Mouse (Mus musculus) heart, embryonic 15.5 days (tissue): ENCODE results near the gene Nckap1l. TPM values are rescaled to one million over a fixed set of nuclear protein-coding genes. Genes with fewer than 3 reads are reported as not detected.

Source experiments
- ATAC-seq: fragments of 200-750 bp; cut with Nextera tagmentation; replicated peaks from 2 replicates; pipeline ENCODE4 v1.8.0; 2017; ENCODE audit warnings: low read depth, moderate TSS enrichment; ENCODE audit not compliant: insufficient number of reproducible peaks, insufficient read depth, low FRiP score
- H3K27ac ChIP-seq: fragments of 300-500 bp; sonication (generic); 2 replicates; pipeline ENCODE4 v1.5.1; 2015; ENCODE audit warnings: mild to moderate bottlenecking, inconsistent platforms
- H3K27me3 ChIP-seq: fragments of 300-500 bp; sonication (generic); 2 replicates; pipeline ENCODE4 v1.6.1; 2015; ENCODE audit warnings: inconsistent platforms
- H3K36me3 ChIP-seq: fragments of 300-500 bp; sonication (generic); 2 replicates; pipeline ENCODE4 v1.6.1; 2015; ENCODE audit warnings: mild to moderate bottlenecking, inconsistent platforms
- H3K4me1 ChIP-seq: fragments of 300-500 bp; sonication (generic); replicated peaks from 2 replicates; pipeline ENCODE4 v1.6.1; 2015; ENCODE audit warnings: inconsistent platforms
- H3K4me2 ChIP-seq: fragments of 300-500 bp; sonication (generic); 2 replicates; pipeline ENCODE4 v1.6.1; 2015; ENCODE audit warnings: inconsistent platforms, mild to moderate bottlenecking, moderate library complexity
- H3K4me3 ChIP-seq: fragments of 300-500 bp; sonication (generic); 2 replicates; pipeline ENCODE4 v1.5.1; 2015; ENCODE audit warnings: mild to moderate bottlenecking, inconsistent platforms
- H3K9ac ChIP-seq: fragments of 300-500 bp; sonication (generic); 2 replicates; pipeline ENCODE4 v1.6.1; 2015; ENCODE audit warnings: mild to moderate bottlenecking, inconsistent platforms
- H3K9me3 ChIP-seq: fragments of 300-500 bp; sonication (generic); replicated peaks from 2 replicates; pipeline ENCODE4 v1.6.1; 2016; ENCODE audit warnings: inconsistent platforms
- WGBS: fragments of 180-500 bp; shearing (Covaris S2); methylation state at CpG from one replicate; pipeline ENCODE4 v1.1.7; 2015; ENCODE audit warnings: mixed read lengths; 5-methylcytosine and 5-hydroxymethylcytosine counted together
- polyA plus RNA-seq: library from polyadenylated mRNA; unstranded; fragments of >200 nt; fragmentation: Nextera tagmentation; extraction: Ambion mirVana; gene quantifications from 2 replicates; pipeline ENCODE4 v1.2.1, GENCODE M21; 2015

Nckap1l gene
- polyA plus RNA-seq, 1 experiment from 2014 or later: 2.1 TPM

DNA sequence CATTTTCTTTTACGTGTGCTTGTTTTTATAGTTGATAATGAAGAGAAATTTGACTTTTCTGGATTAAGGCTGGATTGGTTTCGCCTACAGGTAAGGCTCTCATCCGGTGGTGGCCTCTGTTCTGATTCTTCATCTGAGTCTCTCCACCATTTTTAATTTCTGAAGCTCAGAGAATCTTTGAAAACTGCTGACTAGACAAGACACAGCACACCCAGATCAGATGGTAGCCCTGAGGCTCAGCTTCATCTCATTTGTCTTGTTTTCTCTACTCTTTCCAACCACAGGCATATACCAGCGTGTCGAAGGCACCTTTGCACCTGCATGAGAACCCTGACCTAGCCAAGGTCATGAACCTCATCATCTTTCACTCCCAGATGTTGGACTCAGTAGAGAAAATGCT lies 20.2 kb downstream of the Nckap1l start:
- Histone ChIP-seq H3K4me2 (no peak overlapping the region), H3K4me1 (no peaks in the 10 kb centered on the region), H3K9ac (no peak overlapping the region), H3K27ac (no peak overlapping the region), H3K9me3 (no peaks in the 10 kb centered on the region), H3K4me3 (no peak overlapping the region), H3K36me3 (no peaks in the 10 kb centered on the region), H3K27me3 (no peaks in the 10 kb centered on the region)
- 86% methylated on average over 5 of the region's 5 CpGs for WGBS
- ATAC-seq: no peak

DNA sequence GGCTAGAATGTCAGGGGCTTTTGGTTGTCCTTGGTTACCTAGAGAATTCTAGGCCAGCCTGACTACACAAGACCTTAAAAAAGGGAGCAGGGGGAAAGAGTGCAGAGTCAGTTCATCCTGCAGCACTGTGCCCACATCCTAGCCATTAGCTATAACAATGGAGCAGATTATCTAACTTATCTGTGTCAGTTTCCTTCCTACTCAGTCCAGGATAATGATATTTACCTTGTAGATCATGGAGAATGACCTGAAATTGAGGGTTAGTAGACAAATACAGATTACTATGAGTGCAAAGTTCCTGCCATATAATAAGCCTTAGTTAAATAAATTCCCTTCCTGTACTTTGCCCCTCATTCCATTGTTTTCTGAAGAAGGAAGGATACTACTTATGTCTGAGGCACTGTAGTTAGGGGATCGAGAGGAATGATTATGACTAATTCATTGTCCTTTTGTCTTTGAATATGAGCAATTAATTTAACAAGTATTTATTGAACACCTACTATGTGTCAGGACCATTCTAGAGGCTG lies 25.5 kb downstream of the Nckap1l start:
- ATAC-seq: no peak
- no peaks in the 10 kb centered on the region for H3K36me3 ChIP-seq
- WGBS: 60% methylated on average over 1 of the region's 1 CpGs

DNA sequence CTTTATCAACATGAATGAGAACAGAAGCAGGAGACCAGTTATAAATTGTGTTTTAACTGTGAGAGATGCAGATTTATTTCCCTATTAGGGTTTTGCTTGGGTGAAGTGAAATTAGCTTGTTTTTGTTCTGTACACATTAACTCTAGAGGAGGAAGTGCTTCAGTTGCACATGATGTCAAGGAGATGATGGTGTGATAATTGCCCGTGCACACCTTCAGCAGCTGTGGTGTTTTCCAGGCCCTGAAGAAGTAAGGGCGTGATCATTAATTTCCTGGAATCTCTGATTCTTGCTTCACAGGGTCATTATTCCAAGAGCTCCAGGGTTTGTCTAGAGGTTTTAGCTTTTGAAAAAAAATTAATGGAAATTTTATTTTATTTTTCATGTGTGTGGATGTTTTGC lies 26.5 kb downstream of the Nckap1l start:
- WGBS: 58% methylated on average over 2 of the region's 2 CpGs
- no peak overlapping the region for H3K27ac ChIP-seq
- H3K27me3 ChIP-seq: no peaks in the 10 kb centered on the region
- no peak overlapping the region for H3K9ac ChIP-seq
- no peaks in the 10 kb centered on the region for H3K4me1 ChIP-seq
- ATAC-seq: no peak
- no peaks in the 10 kb centered on the region for H3K9me3 ChIP-seq
- H3K4me2 ChIP-seq: no peak overlapping the region
- no peaks in the 10 kb centered on the region for H3K36me3 ChIP-seq
- no peak overlapping the region for H3K4me3 ChIP-seq

More for the DNA sequence above, 25.5 kb downstream of the Nckap1l start:
- no peaks in the 10 kb centered on the region for H3K4me1 ChIP-seq
- H3K9me3 ChIP-seq: no peaks in the 10 kb centered on the region
- no peak overlapping the region for H3K27ac ChIP-seq
- H3K9ac ChIP-seq: no peak overlapping the region
- H3K27me3 ChIP-seq: no peaks in the 10 kb centered on the region
- H3K4me3 ChIP-seq: no peak overlapping the region
- no peak overlapping the region for H3K4me2 ChIP-seq

DNA sequence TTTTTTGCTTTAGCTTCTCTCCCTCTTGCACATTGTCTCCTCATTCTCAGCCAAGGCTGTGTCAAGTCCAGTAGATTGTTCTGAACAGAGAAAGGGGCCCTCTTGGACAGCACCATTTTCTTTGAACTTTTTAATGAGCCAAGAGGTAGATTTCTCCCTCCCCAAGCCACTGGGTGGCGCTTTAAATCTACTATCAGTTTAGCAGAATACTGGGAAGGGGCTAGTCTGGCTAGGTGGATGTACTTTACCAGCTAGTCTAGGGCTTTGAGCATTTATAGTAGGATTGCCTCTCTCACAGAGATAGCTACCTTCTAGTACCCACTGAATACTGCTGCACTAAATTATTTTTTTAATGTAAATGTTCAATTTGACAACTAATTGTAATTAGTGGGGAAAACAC lies 28.9 kb downstream of the Nckap1l start:
- Histone ChIP-seq H3K36me3 (no peaks in the 10 kb centered on the region), H3K4me2 (no peak overlapping the region), H3K9me3 (no peaks in the 10 kb centered on the region), H3K27ac (no peak overlapping the region), H3K4me1 (no peaks in the 10 kb centered on the region), H3K9ac (no peak overlapping the region), H3K4me3 (no peak overlapping the region), H3K27me3 (no peaks in the 10 kb centered on the region)
- ATAC-seq: no peak
- WGBS: 3% methylated on average over 1 of the region's 1 CpGs

DNA sequence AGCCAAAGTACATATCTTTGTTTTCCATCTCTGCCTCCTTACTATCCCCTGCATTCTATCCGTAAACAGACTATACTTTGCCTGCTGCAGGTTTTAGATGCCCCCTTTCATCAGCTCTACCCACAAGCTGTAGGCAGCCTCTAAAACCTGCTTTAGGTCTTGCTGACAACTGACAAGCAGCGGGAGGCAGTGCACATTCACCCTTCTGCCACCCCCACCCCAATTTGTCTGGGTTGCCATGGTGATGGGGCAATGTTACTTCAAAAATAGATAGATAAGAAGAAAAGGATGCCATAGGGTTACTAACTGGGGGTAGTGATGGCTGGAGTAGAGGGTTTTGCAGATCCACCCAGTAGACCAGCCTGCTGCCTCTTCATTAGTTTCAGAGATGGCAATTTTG lies 30.9 kb downstream of the Nckap1l start:
- Histone ChIP-seq H3K27ac (no peak overlapping the region), H3K4me1 (0 out of 2 replicates have a peak, but pooled peaks cover 3% of the 10 kb centered on the region), H3K4me2 (no peak overlapping the region), H3K4me3 (no peak overlapping the region), H3K27me3 (no peaks in the 10 kb centered on the region), H3K9me3 (no peaks in the 10 kb centered on the region), H3K36me3 (no peaks in the 10 kb centered on the region), H3K9ac (no peak overlapping the region)
- ATAC-seq: no peak
- WGBS: 44% methylated on average over 2 of the region's 2 CpGs

DNA sequence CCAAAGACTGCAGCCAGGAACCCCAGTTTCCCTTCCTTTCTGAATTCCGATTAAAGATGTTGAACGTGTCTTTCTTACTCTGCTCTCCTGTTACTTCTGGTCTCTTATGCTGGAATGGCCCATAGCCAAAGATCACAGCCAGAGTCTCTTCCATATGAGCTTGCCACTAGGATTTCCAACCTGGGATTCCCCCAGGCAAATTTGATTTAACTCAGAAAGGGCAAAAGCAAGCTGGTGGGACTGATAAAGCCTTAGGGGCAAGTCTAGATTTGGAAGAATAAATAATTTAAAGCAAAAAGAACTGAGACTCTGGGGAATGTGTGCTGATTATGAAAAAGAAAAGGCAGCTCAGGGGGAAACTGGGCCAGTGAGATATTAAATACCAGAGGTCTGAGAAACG lies 31.5 kb downstream of the Nckap1l start:
- H3K27ac ChIP-seq: no peak overlapping the region
- H3K4me2 ChIP-seq: no peak overlapping the region
- 56% methylated on average over 3 of the region's 3 CpGs for WGBS
- H3K36me3 ChIP-seq: no peaks in the 10 kb centered on the region
- H3K9me3 ChIP-seq: no peaks in the 10 kb centered on the region
- H3K9ac ChIP-seq: no peak overlapping the region
- 0 out of 2 replicates have a peak, but pooled peaks cover 3% of the 10 kb centered on the region for H3K4me1 ChIP-seq
- ATAC-seq: no peak
- no peak overlapping the region for H3K4me3 ChIP-seq
- no peaks in the 10 kb centered on the region for H3K27me3 ChIP-seq

DNA sequence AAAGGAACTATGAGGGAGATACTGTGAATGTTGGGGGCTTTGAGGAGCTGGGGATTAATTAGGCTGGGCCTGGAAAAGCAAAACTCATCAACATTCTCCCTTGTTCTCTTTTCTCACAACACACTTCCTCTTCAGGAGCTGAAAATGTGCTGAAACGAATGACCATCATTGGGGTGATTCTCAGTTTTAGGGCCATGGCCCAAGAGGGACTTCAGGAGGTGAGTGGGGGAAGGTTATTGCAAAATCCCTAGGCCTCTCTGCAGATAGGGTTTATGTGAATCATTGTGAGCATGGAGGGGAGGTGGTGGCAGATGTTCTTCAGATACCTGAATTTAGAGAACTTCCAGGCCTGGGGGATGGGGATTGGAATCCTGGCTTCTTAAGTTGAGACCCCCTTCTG lies 33.1 kb downstream of the Nckap1l start:
- no peak overlapping the region for H3K4me3 ChIP-seq
- 67% methylated on average over 1 of the region's 1 CpGs for WGBS
- H3K36me3 ChIP-seq: no peaks in the 10 kb centered on the region
- 0 out of 2 replicates have a peak, but pooled peaks cover 3% of the 10 kb centered on the region for H3K4me1 ChIP-seq
- no peak for ATAC-seq
- no peak overlapping the region for H3K4me2 ChIP-seq
- no peaks in the 10 kb centered on the region for H3K27me3 ChIP-seq
- H3K9me3 ChIP-seq: no peaks in the 10 kb centered on the region
- no peak overlapping the region for H3K27ac ChIP-seq
- H3K9ac ChIP-seq: no peak overlapping the region

DNA sequence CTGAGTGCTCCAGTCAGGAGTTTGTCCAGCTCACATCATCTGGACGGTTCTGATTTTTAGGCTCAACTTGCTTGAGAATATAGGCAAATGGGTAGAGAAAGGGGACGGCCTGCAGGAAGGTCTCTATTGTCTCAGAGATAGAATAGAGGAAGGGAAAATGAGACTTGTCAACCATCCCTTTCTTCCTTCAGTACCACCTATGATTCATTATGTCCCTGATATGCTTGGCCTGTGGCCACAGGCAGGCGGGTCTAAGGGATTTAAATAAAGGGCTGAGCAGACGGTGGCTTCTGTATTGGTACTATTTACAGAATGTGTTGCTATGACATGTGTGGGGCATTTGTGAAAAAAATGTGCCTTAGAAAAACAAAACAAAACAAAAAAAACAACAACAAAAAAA lies 34.7 kb downstream of the Nckap1l start:
- 45% methylated on average over 4 of the region's 4 CpGs for WGBS
- no peaks in the 10 kb centered on the region for H3K27me3 ChIP-seq

DNA sequence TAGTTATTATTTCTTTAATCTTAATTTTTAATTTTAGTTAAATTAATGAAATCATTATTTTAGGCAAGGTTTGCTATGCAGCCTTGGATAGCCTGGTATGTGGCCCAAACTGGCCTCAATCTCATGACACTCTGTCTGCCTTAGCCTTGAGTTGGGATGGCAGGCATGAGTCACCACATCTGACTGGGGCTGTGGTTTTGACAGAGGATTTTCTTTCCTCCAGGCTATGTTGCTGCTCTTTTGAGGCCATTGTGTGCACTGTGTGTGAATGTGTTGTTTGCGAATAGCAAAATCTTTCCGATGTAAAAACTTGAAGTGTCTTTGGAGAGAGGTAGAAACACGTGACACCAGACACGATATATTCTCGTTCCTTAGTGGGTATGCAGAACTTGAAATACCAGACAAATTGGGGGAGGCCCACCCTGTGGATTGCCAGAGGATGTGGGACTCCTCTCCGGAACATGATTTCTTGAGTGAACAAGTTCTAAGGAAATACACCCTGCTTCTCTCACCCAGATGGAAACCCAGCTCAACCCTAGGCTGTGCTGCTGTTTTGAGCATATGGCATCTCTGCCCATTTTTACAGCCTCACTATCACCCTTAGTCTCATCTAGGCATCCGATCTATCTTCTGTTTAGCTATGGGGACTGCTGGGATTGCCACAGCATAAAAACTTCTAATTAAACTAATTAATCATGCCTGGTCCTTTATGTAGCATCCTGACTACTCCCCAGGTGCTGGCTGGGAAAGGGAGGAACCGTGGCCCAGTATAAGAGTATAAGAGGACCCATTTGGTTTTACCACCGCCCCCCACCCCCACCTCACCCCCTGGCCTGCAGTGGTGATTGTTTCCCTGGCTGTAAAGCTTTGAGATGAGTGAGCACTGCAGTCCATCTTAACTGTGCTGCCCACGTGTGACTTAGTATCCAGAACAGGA lies 42.9 kb downstream of the Nckap1l start:
- Histone ChIP-seq H3K27me3 (peaks cover 7% of the 10 kb centered on the region; the same call in 1 of the 2 replicates), H3K9ac (no peak overlapping the region), H3K4me1 (no peaks in the 10 kb centered on the region), H3K9me3 (no peaks in the 10 kb centered on the region), H3K4me3 (no peak overlapping the region), H3K4me2 (no peak overlapping the region), H3K36me3 (no peaks in the 10 kb centered on the region), H3K27ac (no peak overlapping the region)
- 74% methylated on average over 10 of the region's 10 CpGs for WGBS
- ATAC-seq: no peak

More for the DNA sequence above, 34.7 kb downstream of the Nckap1l start:
- ATAC-seq: no peak
- H3K27ac ChIP-seq: no peak overlapping the region
- H3K4me2 ChIP-seq: no peak overlapping the region
- no peaks in the 10 kb centered on the region for H3K9me3 ChIP-seq
- no peak overlapping the region for H3K9ac ChIP-seq
- H3K36me3 ChIP-seq: no peaks in the 10 kb centered on the region
- H3K4me3 ChIP-seq: no peak overlapping the region
- 0 out of 2 replicates have a peak, but pooled peaks cover 3% of the 10 kb centered on the region for H3K4me1 ChIP-seq

DNA sequence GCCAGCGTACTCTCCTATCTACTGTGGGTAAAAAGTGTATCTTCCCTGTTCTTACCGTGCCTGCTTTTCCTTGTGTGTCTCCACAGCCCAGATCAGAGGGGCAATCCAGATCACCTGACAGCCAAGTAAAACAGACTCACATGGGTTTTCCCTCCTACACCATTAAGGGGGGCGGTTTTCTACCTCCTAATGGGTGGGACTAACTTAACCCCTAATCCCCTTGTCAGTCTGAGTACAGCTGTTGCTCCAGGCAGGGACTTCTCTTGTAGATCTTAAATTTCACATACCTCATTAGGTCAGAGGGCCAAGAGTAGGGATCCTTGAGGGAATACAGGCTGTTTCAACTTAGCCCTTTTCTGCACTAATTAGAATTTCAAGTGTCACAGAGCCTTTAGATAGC lies 44.6 kb downstream of the Nckap1l start:
- 43% methylated on average over 3 of the region's 3 CpGs for WGBS
- no peak for ATAC-seq
- Histone ChIP-seq H3K27ac (no peak overlapping the region), H3K9me3 (no peaks in the 10 kb centered on the region), H3K36me3 (no peaks in the 10 kb centered on the region), H3K4me1 (peaks cover 5% of the 10 kb centered on the region), H3K27me3 (peaks cover 8% of the 10 kb centered on the region; the same call in 1 of the 2 replicates), H3K9ac (no peak overlapping the region), H3K4me2 (no peak overlapping the region), H3K4me3 (no peak overlapping the region)

DNA sequence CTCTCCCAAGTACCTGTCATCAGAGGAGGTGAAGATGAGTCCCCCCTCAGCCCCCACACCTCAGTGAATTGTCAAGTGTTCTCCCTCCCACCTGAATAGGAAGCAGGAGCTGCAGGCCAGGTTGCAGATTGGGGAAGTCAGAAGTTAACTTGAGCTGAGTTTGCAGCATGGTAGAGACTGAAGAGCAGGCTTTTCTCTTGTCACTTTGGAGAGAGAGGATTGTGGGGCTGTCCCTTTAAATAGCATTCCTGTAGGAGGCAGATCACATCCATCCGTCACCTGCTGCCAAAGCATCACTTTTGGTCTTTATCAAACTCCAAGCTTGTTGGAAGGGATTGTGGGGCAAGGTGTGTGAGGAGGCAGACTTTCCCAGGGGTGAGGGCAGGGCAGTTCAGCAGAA lies 47.1 kb downstream of the Nckap1l start:
- H3K4me1 ChIP-seq: peaks cover 5% of the 10 kb centered on the region
- ATAC-seq: no peak
- H3K9ac ChIP-seq: no peak overlapping the region
- no peak overlapping the region for H3K4me3 ChIP-seq
- H3K4me2 ChIP-seq: no peak overlapping the region
- H3K36me3 ChIP-seq: no peaks in the 10 kb centered on the region
- WGBS: 67% methylated on average over 1 of the region's 1 CpGs
- H3K27ac ChIP-seq: no peak overlapping the region
- H3K27me3 ChIP-seq: peaks cover 27% of the 10 kb centered on the region
- H3K9me3 ChIP-seq: no peaks in the 10 kb centered on the region
